In genomic region chr16:60239356-60240190, GRCm38 (mm10) we compare ENCODE assay signal across 24 mouse cellular contexts.
DNase-seq lines count a peak whose midpoint lies in the region; ATAC-seq and TF ChIP-seq lines count a peak whose summit lies in the region.
"Had no signal": no experiment of that assay in that cellular context is flagged by ENCODE, and none has a peak within 500 bp of the region (broad histone marks: within the 10 kb centered on the region; RNA-seq: fewer than 3 reads in every experiment).

No protein-coding gene starts in this region.

- peak; percentile 16 for DNase-seq in midbrain, embryonic 14.5 days
- no peak for DNase-seq in midbrain, embryonic 11.5 days (ENCODE audit: low spot score, missing footprints)
- peak; percentile 64 for DNase-seq in brain, embryonic 14.5 days (ENCODE audit: low read depth)
- DNase-seq in right cerebral cortex, postnatal 14 days, result no peak
- DNase-seq in embryonic facial prominence, embryonic 10.5 days (ENCODE audit: low spot score), result no peak
- DNase-seq in heart, postnatal 4 days, result no peak
- DNase-seq: adrenal gland, postnatal 36 days; cerebellum, adult 11 months; cerebellum, postnatal 10 days; gastrocnemius, adult 2 months; kidney, postnatal 25 days; liver; lung, postnatal 36 days; right cerebral cortex, postnatal 4 days; thymus, postnatal 25 days had no signal

- ATAC-seq in midbrain, embryonic 14.5 days (ENCODE audit: low FRiP score, low TSS enrichment), result peak; percentile 32; the same call in 1 of the 2 replicates
- ATAC-seq in midbrain, embryonic 11.5 days (ENCODE audit: low FRiP score), result no peak
- peak; percentile 63 for ATAC-seq in hindbrain, embryonic 16.5 days
- ATAC-seq: intestine, postnatal 0 days had no signal

- TF ChIP-seq POLR2A in brain, embryonic 14.5 days (IDR thresholded peaks at IDR 0.05; ENCODE audit: borderline replicate concordance, extremely low read depth, insufficient read depth, insufficient read length, poor library complexity, severe bottlenecking), result no peak

- TF ChIP-seq CTCF in brain, embryonic 14.5 days (IDR thresholded peaks at IDR 0.05; ENCODE audit: borderline replicate concordance, extremely low read depth, insufficient read depth, insufficient read length), result no peak

- no peak overlapping the region for H3K4me2 ChIP-seq in midbrain, embryonic 14.5 days (ENCODE audit: low read length)
- no peak overlapping the region for H3K4me2 ChIP-seq in midbrain, embryonic 11.5 days
- no peak overlapping the region for H3K4me2 ChIP-seq in hindbrain, embryonic 16.5 days (ENCODE audit: low read length)
- H3K4me2 ChIP-seq: liver, embryonic 15.5 days; lung, embryonic 15.5 days; stomach, embryonic 15.5 days had no signal

- WGBS in midbrain, embryonic 14.5 days, result 66% methylated on average over 2 of the region's 2 CpGs
- WGBS in midbrain, embryonic 11.5 days, result 80% methylated on average over 2 of the region's 2 CpGs
- WGBS in hindbrain, embryonic 16.5 days, result 62% methylated on average over 2 of the region's 2 CpGs
- WGBS in embryonic facial prominence, embryonic 10.5 days, result 81% methylated on average over 2 of the region's 2 CpGs

- no peaks in the 10 kb centered on the region for H3K4me1 ChIP-seq in midbrain, embryonic 14.5 days (ENCODE audit: control insufficient read depth, insufficient read depth, low read length)
- H3K4me1 ChIP-seq in midbrain, embryonic 11.5 days (ENCODE audit: control insufficient read depth, insufficient read depth, low read length), result no peaks in the 10 kb centered on the region
- H3K4me1 ChIP-seq in hindbrain, embryonic 16.5 days (ENCODE audit: control insufficient read depth, insufficient read depth, low read depth, low read length), result no peaks in the 10 kb centered on the region
- H3K4me1 ChIP-seq in embryonic facial prominence, embryonic 10.5 days, result no peaks in the 10 kb centered on the region
- H3K4me1 ChIP-seq: forebrain, embryonic 10.5 days; heart, embryonic 10.5 days; limb, embryonic 10.5 days; liver, embryonic 15.5 days; lung, embryonic 15.5 days; stomach, embryonic 15.5 days had no signal

- no peaks in the 10 kb centered on the region for H3K36me3 ChIP-seq in midbrain, embryonic 14.5 days (ENCODE audit: control insufficient read depth, insufficient read depth, low read length)
- no peaks in the 10 kb centered on the region for H3K36me3 ChIP-seq in midbrain, embryonic 11.5 days (ENCODE audit: control insufficient read depth, insufficient read depth, low read length)
- no peaks in the 10 kb centered on the region for H3K36me3 ChIP-seq in hindbrain, embryonic 16.5 days (ENCODE audit: control insufficient read depth, insufficient read depth, low read length)
- H3K36me3 ChIP-seq in embryonic facial prominence, embryonic 10.5 days (replicated peaks), result no peaks in the 10 kb centered on the region
- H3K36me3 ChIP-seq: forebrain, embryonic 10.5 days; heart, embryonic 10.5 days; limb, embryonic 10.5 days; liver, embryonic 15.5 days; lung, embryonic 15.5 days; stomach, embryonic 15.5 days had no signal

- no peaks in the 10 kb centered on the region for H3K9me3 ChIP-seq in midbrain, embryonic 14.5 days (ENCODE audit: control insufficient read depth, low read length)
- H3K9me3 ChIP-seq in midbrain, embryonic 11.5 days (ENCODE audit: control insufficient read depth, low read length), result no peaks in the 10 kb centered on the region
- H3K9me3 ChIP-seq in hindbrain, embryonic 16.5 days (ENCODE audit: control insufficient read depth, low read length), result no peaks in the 10 kb centered on the region
- H3K9me3 ChIP-seq in embryonic facial prominence, embryonic 10.5 days, result no peaks in the 10 kb centered on the region
- H3K9me3 ChIP-seq: forebrain, embryonic 10.5 days; heart, embryonic 10.5 days; limb, embryonic 10.5 days; liver, embryonic 15.5 days; lung, embryonic 15.5 days; stomach, embryonic 15.5 days had no signal

- H3K4me3 ChIP-seq in midbrain, embryonic 14.5 days (replicated peaks; ENCODE audit: low read depth, low read length), result no peak overlapping the region
- H3K4me3 ChIP-seq in midbrain, embryonic 11.5 days (ENCODE audit: low read depth, low read length), result no peak overlapping the region
- no peak overlapping the region for H3K4me3 ChIP-seq in hindbrain, embryonic 16.5 days (ENCODE audit: low read length)
- H3K4me3 ChIP-seq in embryonic facial prominence, embryonic 10.5 days, result no peak overlapping the region
- H3K4me3 ChIP-seq: forebrain, embryonic 10.5 days; gastrocnemius, adult 2 months; heart, embryonic 10.5 days; layer of hippocampus, adult 2 months; limb, embryonic 10.5 days; liver, embryonic 15.5 days; lung, embryonic 15.5 days; stomach, embryonic 15.5 days had no signal

- H3K9ac ChIP-seq in midbrain, embryonic 14.5 days (replicated peaks; ENCODE audit: low read length), result no peak overlapping the region
- H3K9ac ChIP-seq in midbrain, embryonic 11.5 days (ENCODE audit: low read length), result no peak overlapping the region
- no peak overlapping the region for H3K9ac ChIP-seq in hindbrain, embryonic 16.5 days (ENCODE audit: low read depth, low read length)
- H3K9ac ChIP-seq: liver, embryonic 15.5 days; lung, embryonic 15.5 days; stomach, embryonic 15.5 days had no signal

- H3K27ac ChIP-seq in midbrain, embryonic 14.5 days (replicated peaks; ENCODE audit: low read depth, low read length), result no peak overlapping the region
- H3K27ac ChIP-seq in midbrain, embryonic 11.5 days (ENCODE audit: low read depth, low read length), result no peak overlapping the region
- H3K27ac ChIP-seq in hindbrain, embryonic 16.5 days (ENCODE audit: low read depth, low read length), result no peak overlapping the region
- H3K27ac ChIP-seq in embryonic facial prominence, embryonic 10.5 days (replicated peaks), result no peak overlapping the region
- H3K27ac ChIP-seq: forebrain, embryonic 10.5 days; gastrocnemius, adult 2 months; heart, embryonic 10.5 days; layer of hippocampus, adult 2 months; limb, embryonic 10.5 days; liver, embryonic 15.5 days; lung, embryonic 15.5 days; stomach, embryonic 15.5 days had no signal

- no peaks in the 10 kb centered on the region for H3K27me3 ChIP-seq in midbrain, embryonic 14.5 days (ENCODE audit: control insufficient read depth, insufficient read depth, low read length)
- no peaks in the 10 kb centered on the region for H3K27me3 ChIP-seq in midbrain, embryonic 11.5 days (ENCODE audit: control insufficient read depth, insufficient read depth, low read length)
- H3K27me3 ChIP-seq in hindbrain, embryonic 16.5 days (replicated peaks; ENCODE audit: control insufficient read depth, insufficient read depth, low read length), result no peaks in the 10 kb centered on the region
- no peaks in the 10 kb centered on the region for H3K27me3 ChIP-seq in embryonic facial prominence, embryonic 10.5 days (replicated peaks; ENCODE audit: low read depth, poor library complexity, severe bottlenecking)
- H3K27me3 ChIP-seq: liver, embryonic 15.5 days; lung, embryonic 15.5 days; stomach, embryonic 15.5 days had no signal

Comparison
In these comparisons a context has a peak if more than half of its experiments do, and no peak if none do; other contexts are left out.
1. DNase-seq: peak in midbrain, embryonic 14.5 days (single experiment) and brain, embryonic 14.5 days (single experiment); none in midbrain, embryonic 11.5 days (single experiment), right cerebral cortex, postnatal 14 days (single experiment), embryonic facial prominence, embryonic 10.5 days (single experiment) and heart, postnatal 4 days (single experiment).